Mouse (Mus musculus): ENCODE measurements at regions not wholly inside any gene's neighbourhood (a gene's known extent, or its start where the extent isn't known, plus 50 kb on each side); places are given as distances from the start of the nearest gene placed in this dataset.
A peak's percentile ranks its signal among the peaks of the same experiment; 100 is the strongest.

GRCm38 (mm10) chr1:4570730-4571129, 237.0 kb upstream of the Gm37988 start:
- ATAC-seq (replicated peaks; ENCODE audit: insufficient number of reproducible peaks, low FRiP score, low TSS enrichment, low read depth), result no peak
- Histone ChIP-seq H3K4me3 (ENCODE audit: low read depth, low read length) (no peak overlapping the region), H3K36me3 (replicated peaks; ENCODE audit: control insufficient read depth, insufficient read depth, low read depth, low read length) (no peaks in the 10 kb centered on the region), H3K9me3 (replicated peaks; ENCODE audit: control insufficient read depth, low read length) (no peaks in the 10 kb centered on the region; the same call in 1 of the 2 replicates), H3K4me1 (ENCODE audit: control insufficient read depth, insufficient read depth, low read length) (no peaks in the 10 kb centered on the region), H3K27ac (replicated peaks; ENCODE audit: low read depth, low read length) (no peak overlapping the region), H3K9ac (replicated peaks; ENCODE audit: low read length) (no peak overlapping the region), H3K4me2 (ENCODE audit: low read depth, low read length) (no peak overlapping the region), H3K27me3 (ENCODE audit: control insufficient read depth, insufficient read depth, low read length) (no peaks in the 10 kb centered on the region)
- DNase-seq (ENCODE audit: low spot score), result no peak
- 88% methylated on average over 4 of the region's 4 CpGs for WGBS

- under 1% methylated on average over 57 of the region's 58 CpGs for WGBS
- Histone ChIP-seq H3K36me3 (replicated peaks; ENCODE audit: control insufficient read depth, insufficient read depth, low read depth, low read length) (no peaks in the 10 kb centered on the region), H3K9me3 (replicated peaks; ENCODE audit: control insufficient read depth, low read length) (no peaks in the 10 kb centered on the region; the same call in 1 of the 2 replicates), H3K4me2 (ENCODE audit: low read depth, low read length) (peak overlapping the region; percentile 75), H3K4me3 (ENCODE audit: low read depth, low read length) (peak overlapping the region; percentile 47), H3K27me3 (ENCODE audit: control insufficient read depth, insufficient read depth, low read length) (no peaks in the 10 kb centered on the region), H3K27ac (replicated peaks; ENCODE audit: low read depth, low read length) (no peak overlapping the region; the same call in 1 of the 2 replicates), H3K9ac (replicated peaks; ENCODE audit: low read length) (peak overlapping the region; percentile 72), H3K4me1 (ENCODE audit: control insufficient read depth, insufficient read depth, low read length) (no peaks in the 10 kb centered on the region)
- ATAC-seq (replicated peaks; ENCODE audit: insufficient number of reproducible peaks, low FRiP score, low TSS enrichment, low read depth), result peak; percentile 96
- peak; percentile 79 for DNase-seq (ENCODE audit: low spot score)
Measured at GRCm38 (mm10) chr1:4571299-4572202, 236.1 kb upstream of the Gm37988 start.

- H3K9ac ChIP-seq (replicated peaks; ENCODE audit: low read length), result peak overlapping the region; percentile 72
- H3K4me2 ChIP-seq (ENCODE audit: low read depth, low read length), result peak overlapping the region; percentile 75
- 54% methylated on average over 3 of the region's 3 CpGs for WGBS
- DNase-seq (ENCODE audit: low spot score), result no peak
- H3K27me3 ChIP-seq (ENCODE audit: control insufficient read depth, insufficient read depth, low read length), result no peaks in the 10 kb centered on the region
- H3K27ac ChIP-seq (replicated peaks; ENCODE audit: low read depth, low read length), result no peak overlapping the region
- H3K9me3 ChIP-seq (replicated peaks; ENCODE audit: control insufficient read depth, low read length), result no peaks in the 10 kb centered on the region; the same call in 1 of the 2 replicates
- no peak overlapping the region for H3K4me3 ChIP-seq (ENCODE audit: low read depth, low read length)
- no peaks in the 10 kb centered on the region for H3K4me1 ChIP-seq (ENCODE audit: control insufficient read depth, insufficient read depth, low read length)
- no peak for ATAC-seq (replicated peaks; ENCODE audit: insufficient number of reproducible peaks, low FRiP score, low TSS enrichment, low read depth)
- no peaks in the 10 kb centered on the region for H3K36me3 ChIP-seq (replicated peaks; ENCODE audit: control insufficient read depth, insufficient read depth, low read depth, low read length)
Measured at GRCm38 (mm10) chr1:4572311-4572710, 235.4 kb upstream of the Gm37988 start.

GRCm38 (mm10) chr1:4574101-4574500, 233.6 kb upstream of the Gm37988 start:
- ATAC-seq (replicated peaks; ENCODE audit: insufficient number of reproducible peaks, low FRiP score, low TSS enrichment, low read depth), result no peak

GRCm38 (mm10) chr1:4576957-4577356, 230.7 kb upstream of the Gm37988 start:
- Histone ChIP-seq H3K4me1 (ENCODE audit: control insufficient read depth, insufficient read depth, low read length) (no peaks in the 10 kb centered on the region), H3K27ac (replicated peaks; ENCODE audit: low read depth, low read length) (no peak overlapping the region), H3K9ac (replicated peaks; ENCODE audit: low read length) (no peak overlapping the region), H3K36me3 (replicated peaks; ENCODE audit: control insufficient read depth, insufficient read depth, low read depth, low read length) (no peaks in the 10 kb centered on the region), H3K27me3 (ENCODE audit: control insufficient read depth, insufficient read depth, low read length) (no peaks in the 10 kb centered on the region), H3K9me3 (replicated peaks; ENCODE audit: control insufficient read depth, low read length) (no peaks in the 10 kb centered on the region), H3K4me3 (ENCODE audit: low read depth, low read length) (no peak overlapping the region), H3K4me2 (ENCODE audit: low read depth, low read length) (no peak overlapping the region)
- ATAC-seq (replicated peaks; ENCODE audit: insufficient number of reproducible peaks, low FRiP score, low TSS enrichment, low read depth) (no peak), DNase-seq (ENCODE audit: low spot score) (no peak)
- 63% methylated on average over 1 of the region's 1 CpGs for WGBS

More at GRCm38 (mm10) chr1:4574101-4574500, 233.6 kb upstream of the Gm37988 start:
- Histone ChIP-seq H3K9ac (replicated peaks; ENCODE audit: low read length) (no peak overlapping the region), H3K27me3 (ENCODE audit: control insufficient read depth, insufficient read depth, low read length) (no peaks in the 10 kb centered on the region), H3K4me3 (ENCODE audit: low read depth, low read length) (no peak overlapping the region), H3K9me3 (replicated peaks; ENCODE audit: control insufficient read depth, low read length) (no peaks in the 10 kb centered on the region), H3K36me3 (replicated peaks; ENCODE audit: control insufficient read depth, insufficient read depth, low read depth, low read length) (no peaks in the 10 kb centered on the region), H3K4me1 (ENCODE audit: control insufficient read depth, insufficient read depth, low read length) (no peaks in the 10 kb centered on the region), H3K4me2 (ENCODE audit: low read depth, low read length) (no peak overlapping the region), H3K27ac (replicated peaks; ENCODE audit: low read depth, low read length) (no peak overlapping the region)
- WGBS, result 68% methylated on average over 1 of the region's 1 CpGs
- DNase-seq (ENCODE audit: low spot score), result no peak

GRCm38 (mm10) chr1:4582534-4582933, 225.2 kb upstream of the Gm37988 start:
- H3K27me3 ChIP-seq (ENCODE audit: control insufficient read depth, insufficient read depth, low read length), result no peaks in the 10 kb centered on the region
- H3K9ac ChIP-seq (replicated peaks; ENCODE audit: low read length), result no peak overlapping the region
- no peaks in the 10 kb centered on the region for H3K9me3 ChIP-seq (replicated peaks; ENCODE audit: control insufficient read depth, low read length)
- H3K4me1 ChIP-seq (ENCODE audit: control insufficient read depth, insufficient read depth, low read length), result no peaks in the 10 kb centered on the region
- H3K4me3 ChIP-seq (ENCODE audit: low read depth, low read length), result no peak overlapping the region
- no peak overlapping the region for H3K4me2 ChIP-seq (ENCODE audit: low read depth, low read length)
- H3K36me3 ChIP-seq (replicated peaks; ENCODE audit: control insufficient read depth, insufficient read depth, low read depth, low read length), result no peaks in the 10 kb centered on the region
- ATAC-seq (replicated peaks; ENCODE audit: insufficient number of reproducible peaks, low FRiP score, low TSS enrichment, low read depth), result no peak
- no peak for DNase-seq (ENCODE audit: low spot score)
- no peak overlapping the region for H3K27ac ChIP-seq (replicated peaks; ENCODE audit: low read depth, low read length)

GRCm38 (mm10) chr1:4597856-4598255, 209.8 kb upstream of the Gm37988 start:
- no peak overlapping the region for H3K4me3 ChIP-seq (ENCODE audit: low read depth, low read length)
- no peaks in the 10 kb centered on the region for H3K4me1 ChIP-seq (ENCODE audit: control insufficient read depth, insufficient read depth, low read length)
- H3K36me3 ChIP-seq (replicated peaks; ENCODE audit: control insufficient read depth, insufficient read depth, low read depth, low read length), result no peaks in the 10 kb centered on the region
- ATAC-seq (replicated peaks; ENCODE audit: insufficient number of reproducible peaks, low FRiP score, low TSS enrichment, low read depth) (no peak), DNase-seq (ENCODE audit: low spot score) (no peak)
- no peaks in the 10 kb centered on the region for H3K27me3 ChIP-seq (ENCODE audit: control insufficient read depth, insufficient read depth, low read length)
- no peak overlapping the region for H3K9ac ChIP-seq (replicated peaks; ENCODE audit: low read length)
- 72% methylated on average over 3 of the region's 3 CpGs for WGBS
- H3K27ac ChIP-seq (replicated peaks; ENCODE audit: low read depth, low read length), result no peak overlapping the region
- no peaks in the 10 kb centered on the region for H3K9me3 ChIP-seq (replicated peaks; ENCODE audit: control insufficient read depth, low read length)
- no peak overlapping the region for H3K4me2 ChIP-seq (ENCODE audit: low read depth, low read length)

GRCm38 (mm10) chr1:4598425-4598824, 209.3 kb upstream of the Gm37988 start:
- DNase-seq (ENCODE audit: low spot score) (no peak), ATAC-seq (replicated peaks; ENCODE audit: insufficient number of reproducible peaks, low FRiP score, low TSS enrichment, low read depth) (no peak)
- H3K27ac ChIP-seq (replicated peaks; ENCODE audit: low read depth, low read length), result no peak overlapping the region
- H3K9ac ChIP-seq (replicated peaks; ENCODE audit: low read length), result no peak overlapping the region
- 49% methylated on average over 3 of the region's 3 CpGs for WGBS
- no peaks in the 10 kb centered on the region for H3K9me3 ChIP-seq (replicated peaks; ENCODE audit: control insufficient read depth, low read length)
- no peak overlapping the region for H3K4me2 ChIP-seq (ENCODE audit: low read depth, low read length)
- H3K27me3 ChIP-seq (ENCODE audit: control insufficient read depth, insufficient read depth, low read length), result no peaks in the 10 kb centered on the region
- no peaks in the 10 kb centered on the region for H3K4me1 ChIP-seq (ENCODE audit: control insufficient read depth, insufficient read depth, low read length)
- no peak overlapping the region for H3K4me3 ChIP-seq (ENCODE audit: low read depth, low read length)
- no peaks in the 10 kb centered on the region for H3K36me3 ChIP-seq (replicated peaks; ENCODE audit: control insufficient read depth, insufficient read depth, low read depth, low read length)

Data from embryonic facial prominence, embryonic 11.5 days (tissue).